Mouse (Mus musculus): ENCODE data around the gene Col26a1. TPM values are rescaled to one million over a fixed set of nuclear protein-coding genes. Genes with fewer than 3 reads are reported as not detected.
"Not testable (repeated sequence)": the region's sequence is repeated elsewhere in the genome, so short reads cannot be mapped to it uniquely, and the experiment has no call there.

Gene Col26a1
- polyA plus RNA-seq, 1 experiment from 2014 or later, result 70.8 TPM

DNA sequence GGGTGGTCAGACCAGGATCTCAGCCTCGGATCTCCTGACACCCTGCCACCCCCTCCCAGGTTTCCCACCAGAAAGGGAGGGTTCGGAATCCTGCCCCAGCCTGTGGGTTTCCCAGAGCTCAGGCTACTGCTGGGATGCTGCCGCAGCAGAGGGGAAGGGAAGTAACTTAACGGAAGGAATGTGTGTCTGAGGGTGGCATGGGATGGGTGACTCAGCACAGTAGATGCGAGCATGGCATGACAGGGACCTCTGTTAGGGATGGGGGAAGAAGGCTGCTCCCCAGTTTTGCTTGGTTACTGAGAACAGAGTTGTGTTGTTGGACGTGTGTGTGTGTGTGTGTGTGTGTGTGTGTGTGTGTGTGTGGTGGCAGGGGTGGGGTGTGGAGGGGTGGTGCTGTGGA, 122.7 kb downstream of the Col26a1 start:
- Histone ChIP-seq H3K36me3 (no peaks in the 10 kb centered on the region), H3K4me1 (no peaks in the 10 kb centered on the region), H3K9ac (replicated peaks) (no peak overlapping the region), H3K9me3 (no peaks in the 10 kb centered on the region), H3K4me2 (replicated peaks) (no peak overlapping the region), H3K4me3 (no peak overlapping the region), H3K27ac (replicated peaks) (no peak overlapping the region), H3K27me3 (no peaks in the 10 kb centered on the region)
- 73% methylated on average over 6 of the region's 6 CpGs for WGBS
- ATAC-seq (ENCODE audit: low FRiP score, low read depth), result no peak

GRCm38 (mm10) chr5:136759781-136760180, 123.2 kb downstream of the Col26a1 start:
- Histone ChIP-seq H3K4me1 (no peaks in the 10 kb centered on the region), H3K27me3 (no peaks in the 10 kb centered on the region), H3K27ac (replicated peaks) (no peak overlapping the region), H3K9me3 (no peaks in the 10 kb centered on the region), H3K9ac (replicated peaks) (no peak overlapping the region), H3K4me3 (no peak overlapping the region), H3K36me3 (no peaks in the 10 kb centered on the region), H3K4me2 (replicated peaks) (no peak overlapping the region)
- ATAC-seq (ENCODE audit: low FRiP score, low read depth), result no peak
- 46% methylated on average over 6 of the region's 6 CpGs for WGBS

DNA sequence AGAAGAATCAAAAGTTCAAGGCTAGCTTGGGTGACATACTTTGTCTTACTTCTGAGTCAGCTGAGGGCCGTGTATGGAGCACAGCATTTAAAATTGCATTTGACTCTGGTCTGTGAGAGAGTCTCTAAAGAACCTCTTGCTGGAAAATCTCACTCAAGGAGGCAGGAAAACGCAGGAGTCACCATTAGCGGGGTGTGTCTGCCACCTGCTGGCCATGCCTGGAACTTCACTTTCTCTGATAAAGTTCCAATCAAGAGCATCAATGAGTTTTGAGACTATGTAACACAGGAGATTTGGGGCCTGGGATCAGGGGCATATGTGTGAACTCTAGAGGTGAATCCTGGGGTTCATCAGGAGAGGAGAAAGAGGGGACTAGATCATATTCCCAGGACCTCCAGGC, 127.3 kb downstream of the Col26a1 start:
- Histone ChIP-seq H3K9ac (replicated peaks) (no peak overlapping the region), H3K4me1 (no peaks in the 10 kb centered on the region), H3K9me3 (no peaks in the 10 kb centered on the region), H3K4me2 (replicated peaks) (no peak overlapping the region), H3K4me3 (no peak overlapping the region), H3K27me3 (no peaks in the 10 kb centered on the region), H3K36me3 (no peaks in the 10 kb centered on the region), H3K27ac (replicated peaks) (no peak overlapping the region)
- ATAC-seq (ENCODE audit: low FRiP score, low read depth), result no peak
- WGBS, result 1% methylated on average over 3 of the region's 3 CpGs

DNA sequence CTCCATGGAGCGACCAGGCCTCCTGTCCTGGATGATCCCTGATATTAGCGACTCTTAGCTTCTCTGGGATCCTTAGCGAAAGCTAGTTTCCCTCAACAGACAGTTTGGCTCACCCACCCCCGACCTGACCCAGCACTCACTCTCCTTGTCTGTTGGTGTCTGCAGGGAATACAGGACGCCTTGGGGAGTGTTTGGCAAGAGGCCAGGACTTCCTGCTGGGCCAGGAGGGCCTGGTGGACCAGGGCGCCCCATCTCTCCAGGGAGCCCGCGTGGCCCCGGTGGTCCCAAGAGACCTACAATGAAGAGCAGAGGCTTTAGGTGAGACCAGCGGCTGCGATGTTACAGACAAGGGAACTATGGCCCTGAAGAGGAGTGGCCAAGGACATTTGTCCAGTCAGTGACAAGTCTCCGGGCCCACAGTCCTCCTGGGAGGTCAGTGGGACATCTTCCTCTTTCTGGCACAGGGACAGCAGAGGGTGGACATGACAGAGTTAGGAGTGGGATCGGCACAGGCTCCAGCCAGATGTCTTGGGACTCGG, 128.9 kb downstream of the Col26a1 start:
- no peak for ATAC-seq (ENCODE audit: low FRiP score, low read depth)
- H3K9ac ChIP-seq (replicated peaks), result no peak overlapping the region
- WGBS, result 68% methylated on average over 14 of the region's 14 CpGs

GRCm38 (mm10) chr5:136753176-136753575, 129.8 kb downstream of the Col26a1 start:
- H3K9me3 ChIP-seq; H3K4me3 ChIP-seq; H3K27ac ChIP-seq (replicated peaks); H3K36me3 ChIP-seq; H3K4me2 ChIP-seq (replicated peaks); ATAC-seq (ENCODE audit: low FRiP score, low read depth); H3K27me3 ChIP-seq; H3K9ac ChIP-seq (replicated peaks); H3K4me1 ChIP-seq: not testable (repeated sequence)
- 77% methylated on average over 7 of the region's 7 CpGs for WGBS

More for the DNA sequence above, 128.9 kb downstream of the Col26a1 start:
- no peak overlapping the region for H3K4me3 ChIP-seq
- H3K27ac ChIP-seq (replicated peaks), result no peak overlapping the region
- no peaks in the 10 kb centered on the region for H3K4me1 ChIP-seq
- H3K4me2 ChIP-seq (replicated peaks), result no peak overlapping the region
- H3K9me3 ChIP-seq, result no peaks in the 10 kb centered on the region
- H3K27me3 ChIP-seq, result no peaks in the 10 kb centered on the region
- no peaks in the 10 kb centered on the region for H3K36me3 ChIP-seq

- Histone ChIP-seq H3K9me3 (peaks cover 11% of the 10 kb centered on the region; the same call in 1 of the 2 replicates), H3K36me3 (no peaks in the 10 kb centered on the region), H3K4me3 (no peak overlapping the region), H3K27me3 (no peaks in the 10 kb centered on the region), H3K4me1 (no peaks in the 10 kb centered on the region), H3K27ac (replicated peaks) (no peak overlapping the region), H3K9ac (replicated peaks) (no peak overlapping the region), H3K4me2 (replicated peaks) (no peak overlapping the region)
- 98% methylated on average over 19 of the region's 19 CpGs for WGBS
- no peak for ATAC-seq (ENCODE audit: low FRiP score, low read depth)
These were observed 130.9 kb downstream of the Col26a1 start for GRCm38 (mm10) chr5:136752104-136752503.

DNA sequence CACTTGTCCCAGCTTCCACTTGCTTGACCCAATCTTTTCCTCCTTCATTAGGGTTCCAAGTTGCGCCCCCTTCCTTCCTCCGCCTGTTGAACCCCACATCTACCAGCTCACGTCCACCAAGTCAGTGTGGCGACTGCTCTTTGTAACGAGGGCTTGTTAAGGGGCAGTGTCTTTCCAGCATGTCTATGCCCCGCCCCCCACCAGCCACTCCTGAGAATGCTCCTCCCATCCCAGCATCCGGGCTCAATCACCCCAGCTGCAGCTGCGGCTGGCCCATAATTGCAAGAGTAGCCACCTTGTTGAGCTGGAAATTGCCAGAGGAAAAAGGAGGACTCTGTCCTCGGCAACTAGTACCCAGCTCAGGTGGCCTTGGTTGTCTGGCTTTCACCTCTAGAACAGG, 136.4 kb downstream of the Col26a1 start:
- H3K27me3 ChIP-seq, result no peaks in the 10 kb centered on the region
- ATAC-seq (ENCODE audit: low FRiP score, low read depth), result no peak
- H3K36me3 ChIP-seq, result no peaks in the 10 kb centered on the region
- no peak overlapping the region for H3K27ac ChIP-seq (replicated peaks)
- WGBS, result 72% methylated on average over 9 of the region's 9 CpGs
- H3K4me1 ChIP-seq, result no peaks in the 10 kb centered on the region
- H3K9me3 ChIP-seq, result peaks cover 13% of the 10 kb centered on the region; the same call in 1 of the 2 replicates
- H3K4me2 ChIP-seq (replicated peaks), result no peak overlapping the region
- no peak overlapping the region for H3K4me3 ChIP-seq
- no peak overlapping the region for H3K9ac ChIP-seq (replicated peaks)

- Histone ChIP-seq H3K9ac (replicated peaks) (no peak overlapping the region), H3K4me3 (no peak overlapping the region), H3K27ac (replicated peaks) (no peak overlapping the region), H3K27me3 (no peaks in the 10 kb centered on the region), H3K9me3 (no peaks in the 10 kb centered on the region), H3K36me3 (no peaks in the 10 kb centered on the region), H3K4me2 (replicated peaks) (no peak overlapping the region), H3K4me1 (no peaks in the 10 kb centered on the region)
- ATAC-seq (ENCODE audit: low FRiP score, low read depth), result no peak
- WGBS, result 71% methylated on average over 6 of the region's 6 CpGs
These were observed 144.1 kb downstream of the Col26a1 start for GRCm38 (mm10) chr5:136738918-136739317.

GRCm38 (mm10) chr5:136726271-136726670, 156.7 kb downstream of the Col26a1 start:
- H3K4me1 ChIP-seq; H3K9ac ChIP-seq (replicated peaks); H3K36me3 ChIP-seq; H3K4me3 ChIP-seq; H3K9me3 ChIP-seq; H3K27ac ChIP-seq (replicated peaks); H3K4me2 ChIP-seq (replicated peaks); H3K27me3 ChIP-seq; ATAC-seq (ENCODE audit: low FRiP score, low read depth): not testable (repeated sequence)
- 82% methylated on average over 5 of the region's 5 CpGs for WGBS

DNA sequence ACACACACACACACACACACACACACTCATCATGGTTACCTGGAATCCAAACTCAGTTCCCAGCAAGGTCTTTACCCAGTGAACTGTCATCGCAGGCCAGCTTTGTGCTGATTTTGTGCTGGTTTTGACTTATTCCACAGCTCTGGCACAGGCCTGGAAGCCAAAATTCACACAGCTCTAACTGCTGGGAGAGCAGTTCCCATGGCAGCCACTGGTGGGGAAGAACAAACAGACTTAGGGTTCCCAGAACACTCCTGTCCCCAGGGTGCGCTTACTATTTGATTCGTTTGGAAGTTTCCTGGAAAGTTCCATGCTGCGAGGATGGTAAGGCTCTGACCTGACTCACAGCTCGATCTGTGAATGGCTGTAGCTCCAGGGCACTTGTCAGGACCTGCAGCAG, 161.4 kb downstream of the Col26a1 start:
- WGBS, result 79% methylated on average over 5 of the region's 5 CpGs
- no peak overlapping the region for H3K4me3 ChIP-seq
- no peak overlapping the region for H3K9ac ChIP-seq (replicated peaks)
- no peak overlapping the region for H3K4me2 ChIP-seq (replicated peaks)
- no peaks in the 10 kb centered on the region for H3K27me3 ChIP-seq
- no peak overlapping the region for H3K27ac ChIP-seq (replicated peaks)
- H3K4me1 ChIP-seq, result peaks cover 3% of the 10 kb centered on the region; the same call in 1 of the 2 replicates
- ATAC-seq (ENCODE audit: low FRiP score, low read depth), result no peak
- no peaks in the 10 kb centered on the region for H3K9me3 ChIP-seq
- H3K36me3 ChIP-seq, result no peaks in the 10 kb centered on the region

DNA sequence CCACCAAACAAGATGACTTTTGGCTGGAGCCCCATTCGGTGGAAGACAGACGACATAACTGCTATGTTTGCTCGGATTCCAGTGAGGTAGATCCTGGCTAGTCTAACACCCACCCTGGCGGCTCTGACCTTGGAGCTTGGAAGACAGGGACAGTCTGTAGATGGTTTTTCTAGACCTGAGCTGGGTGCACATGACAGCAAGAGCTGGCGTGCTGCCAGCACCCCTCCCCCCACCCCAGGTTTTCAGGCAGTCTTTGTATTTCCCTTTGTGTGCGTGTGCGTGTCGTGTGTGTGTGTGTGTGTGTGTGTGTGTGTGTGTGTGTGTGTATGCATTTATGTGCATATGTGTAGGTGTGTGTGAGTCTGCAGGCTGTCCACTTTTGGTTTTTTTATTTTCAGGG, 164.4 kb downstream of the Col26a1 start:
- WGBS, result 84% methylated on average over 8 of the region's 8 CpGs
- H3K4me2 ChIP-seq (replicated peaks), result no peak overlapping the region
- no peak overlapping the region for H3K9ac ChIP-seq (replicated peaks)
- no peak overlapping the region for H3K27ac ChIP-seq (replicated peaks)
- no peaks in the 10 kb centered on the region for H3K9me3 ChIP-seq
- ATAC-seq (ENCODE audit: low FRiP score, low read depth), result no peak
- H3K4me1 ChIP-seq, result peaks cover 13% of the 10 kb centered on the region
- no peaks in the 10 kb centered on the region for H3K36me3 ChIP-seq
- H3K4me3 ChIP-seq, result no peak overlapping the region
- H3K27me3 ChIP-seq, result peaks cover 15% of the 10 kb centered on the region

- H3K4me1 ChIP-seq, result peaks cover 13% of the 10 kb centered on the region
- H3K36me3 ChIP-seq, result no peaks in the 10 kb centered on the region
- H3K4me3 ChIP-seq, result no peak overlapping the region
- ATAC-seq (ENCODE audit: low FRiP score, low read depth), result no peak
- no peak overlapping the region for H3K4me2 ChIP-seq (replicated peaks)
- 93% methylated on average over 2 of the region's 2 CpGs for WGBS
- H3K27ac ChIP-seq (replicated peaks), result no peak overlapping the region
- no peak overlapping the region for H3K9ac ChIP-seq (replicated peaks)
- no peaks in the 10 kb centered on the region for H3K9me3 ChIP-seq
- H3K27me3 ChIP-seq, result peaks cover 19% of the 10 kb centered on the region
These were observed 165.5 kb downstream of the Col26a1 start for GRCm38 (mm10) chr5:136717573-136717854.
